Mouse (Mus musculus) bone marrow macrophage, adult 2 months (primary cell): ENCODE measurements around the gene Usp29. TPM values are rescaled to one million over a fixed set of nuclear protein-coding genes. Genes with fewer than 3 reads are reported as not detected.
"Not testable (repeated sequence)": the region's sequence is repeated elsewhere in the genome, so short reads cannot be mapped to it uniquely, and the experiment has no call there.

ENCODE experiments used
- H3K27ac ChIP-seq: 2 replicates; pipeline ENCODE4 v1.5.1; 2012; ENCODE audit warnings: low read depth, low read length; ENCODE audit not compliant: insufficient read depth
- H3K4me1 ChIP-seq: 2 replicates; pipeline ENCODE4 v1.6.1; 2012; ENCODE audit warnings: low read length; ENCODE audit not compliant: control insufficient read depth, insufficient read depth
- H3K4me3 ChIP-seq: 2 replicates; pipeline ENCODE4 v1.5.1; 2012; ENCODE audit warnings: mild to moderate bottlenecking, low read length, moderate library complexity; ENCODE audit not compliant: insufficient read depth
- CTCF ChIP-seq: IDR thresholded peaks from 2 replicates; pipeline ENCODE4 v1.5.1; 2012; ENCODE audit warnings: low read depth, mild to moderate bottlenecking, low read length, moderate library complexity
- POLR2A ChIP-seq: IDR thresholded peaks from 2 replicates; pipeline ENCODE4 v1.6.1; 2012; ENCODE audit warnings: mild to moderate bottlenecking, low read depth, low read length, borderline replicate concordance
- polyA plus RNA-seq: library from polyadenylated mRNA; stranded (reverse); fragments of >200 nt; gene quantifications from 2 replicates; pipeline ENCODE4 v1.2.4, GENCODE M21; 2012; ENCODE audit not compliant: missing spikeins, insufficient read depth, insufficient read length

Usp29 gene
- polyA plus RNA-seq, 1 experiment: not detected

- TF ChIP-seq POLR2A (no peak), CTCF (no peak)
Observed at GRCm38 (mm10) chr7:6759698-6760097, 29.3 kb downstream of the Usp29 start.

GRCm38 (mm10) chr7:6760170-6760569 lies 29.8 kb downstream of the Usp29 start:
- Histone ChIP-seq H3K4me3 (no peak overlapping the region), H3K27ac (no peak overlapping the region), H3K4me1 (no peaks in the 10 kb centered on the region)
- TF ChIP-seq CTCF (no peak), POLR2A (no peak)

More at GRCm38 (mm10) chr7:6759698-6760097, 29.3 kb downstream of the Usp29 start:
- no peak overlapping the region for H3K4me3 ChIP-seq
- H3K27ac ChIP-seq: no peak overlapping the region
- no peaks in the 10 kb centered on the region for H3K4me1 ChIP-seq

GRCm38 (mm10) chr7:6765240-6765639 lies 34.9 kb downstream of the Usp29 start:
- Histone ChIP-seq H3K4me1 (no peaks in the 10 kb centered on the region), H3K4me3 (no peak overlapping the region), H3K27ac (no peak overlapping the region)
- no peak for TF ChIP-seq CTCF
- no peak for TF ChIP-seq POLR2A

GRCm38 (mm10) chr7:6770286-6770685 lies 39.9 kb downstream of the Usp29 start:
- no peaks in the 10 kb centered on the region for H3K4me1 ChIP-seq
- H3K27ac ChIP-seq: no peak overlapping the region

GRCm38 (mm10) chr7:6773865-6774413 lies 43.6 kb downstream of the Usp29 start:
- H3K27ac ChIP-seq, H3K4me3 ChIP-seq, H3K4me1 ChIP-seq: not testable (repeated sequence)

More at GRCm38 (mm10) chr7:6770286-6770685, 39.9 kb downstream of the Usp29 start:
- TF ChIP-seq CTCF: no peak
- TF ChIP-seq POLR2A: no peak
- H3K4me3 ChIP-seq: no peak overlapping the region

- H3K4me1 ChIP-seq: no peaks in the 10 kb centered on the region
- no peak overlapping the region for H3K27ac ChIP-seq
- no peak overlapping the region for H3K4me3 ChIP-seq
- TF ChIP-seq POLR2A (no peak), CTCF (no peak)
Observed at GRCm38 (mm10) chr7:6776314-6777059, 46.1 kb downstream of the Usp29 start.

- H3K27ac ChIP-seq: no peak overlapping the region
- TF ChIP-seq CTCF: no peak
- no peaks in the 10 kb centered on the region for H3K4me1 ChIP-seq
- H3K4me3 ChIP-seq: no peak overlapping the region
Observed at GRCm38 (mm10) chr7:6777107-6777506, 46.7 kb downstream of the Usp29 start.

GRCm38 (mm10) chr7:6777689-6778088 lies 47.3 kb downstream of the Usp29 start:
- H3K4me1 ChIP-seq: no peaks in the 10 kb centered on the region
- no peak overlapping the region for H3K27ac ChIP-seq
- no peak overlapping the region for H3K4me3 ChIP-seq
- TF ChIP-seq CTCF (no peak), POLR2A (no peak)

- TF ChIP-seq POLR2A: no peak
- no peak for TF ChIP-seq CTCF
- H3K27ac ChIP-seq: no peak overlapping the region
- H3K4me1 ChIP-seq: no peaks in the 10 kb centered on the region
- no peak overlapping the region for H3K4me3 ChIP-seq
Observed at GRCm38 (mm10) chr7:6779172-6779571, 48.8 kb downstream of the Usp29 start.

- Histone ChIP-seq H3K27ac (no peak overlapping the region), H3K4me3 (no peak overlapping the region), H3K4me1 (no peaks in the 10 kb centered on the region)
- no peak for TF ChIP-seq POLR2A
Observed at GRCm38 (mm10) chr7:6781541-6781940, 51.2 kb downstream of the Usp29 start.

- TF ChIP-seq CTCF (no peak), POLR2A (no peak)
- no peaks in the 10 kb centered on the region for H3K4me1 ChIP-seq
- H3K27ac ChIP-seq: no peak overlapping the region
- H3K4me3 ChIP-seq: no peak overlapping the region
Observed at GRCm38 (mm10) chr7:6784340-6785073, 54.1 kb downstream of the Usp29 start.
